Mouse (Mus musculus): Measurements from ENCODE around the gene Glb1l2. TPM values are rescaled to one million over a fixed set of nuclear protein-coding genes. Genes with fewer than 3 reads are reported as not detected.
A peak's percentile ranks its signal among the peaks of the same experiment; 100 is the strongest.

Glb1l2 gene
- total RNA-seq (2022) = under 1 TPM; 0.20 to 0.95 (median 0.42) TPM

DNA sequence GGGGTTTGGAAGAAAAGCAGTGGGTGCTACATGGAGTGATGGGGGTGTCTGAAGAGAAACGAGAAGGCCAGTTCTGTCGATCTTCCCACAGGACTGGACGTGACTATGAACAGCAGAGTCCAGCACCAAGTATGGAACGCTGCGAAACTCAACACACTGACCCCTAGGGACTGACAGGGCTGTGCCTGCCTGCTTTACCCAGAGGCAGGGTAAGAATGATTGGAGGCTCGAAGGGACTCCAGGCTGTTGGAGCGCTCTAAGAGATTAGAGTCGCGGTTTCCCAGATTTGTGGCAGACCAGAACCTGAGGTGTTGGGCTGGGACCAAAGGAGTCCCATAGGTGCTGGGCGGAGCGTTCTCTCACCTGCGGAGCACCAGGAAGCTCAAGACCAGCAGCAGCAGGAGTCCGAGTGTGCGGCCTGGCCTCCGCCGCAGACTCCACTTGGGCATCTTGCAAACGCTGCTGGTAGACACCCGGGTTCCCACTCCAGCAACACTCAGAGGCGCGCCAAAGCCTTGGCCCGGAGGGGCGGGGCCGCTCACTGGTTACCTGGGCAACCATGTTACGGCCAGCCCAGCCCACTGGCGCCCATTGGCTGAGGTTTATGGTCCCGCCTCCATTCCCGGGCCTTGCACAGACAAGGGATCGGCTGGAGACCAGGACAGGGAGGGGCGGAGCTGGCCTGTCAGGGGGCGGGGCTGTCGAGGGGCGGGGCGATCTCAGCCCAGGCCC, at the start of gene Glb1l2:
Gene Glb1l2 (minus strand): TSS at position 534 of the 732 bp plus-strand sequence.
- peak; percentile 39 to 83 for DNase-seq (ENCODE audit: low spot score in 2 of 2)

DNA sequence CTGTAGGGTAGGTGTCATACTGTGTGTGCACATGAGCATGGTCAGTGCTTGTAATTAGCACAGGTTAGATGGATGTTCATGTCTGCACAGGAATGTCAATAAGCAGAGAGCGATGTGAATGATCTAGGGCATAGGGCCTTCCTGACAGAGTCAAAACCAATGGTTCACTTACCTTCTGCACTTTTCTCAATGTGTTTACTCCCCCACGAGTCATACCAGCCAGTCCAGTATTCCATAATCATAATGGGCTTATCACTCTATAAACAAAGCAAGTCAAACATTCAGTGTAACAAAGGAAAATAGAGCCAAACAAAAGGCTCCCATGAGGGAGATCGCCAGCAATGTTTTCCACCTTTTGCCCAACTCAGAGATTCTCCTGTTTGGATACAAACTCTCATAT, 24.8 kb upstream of the Glb1l2 start:
- no peak for DNase-seq (ENCODE audit: low spot score in 2 of 2)

DNA sequence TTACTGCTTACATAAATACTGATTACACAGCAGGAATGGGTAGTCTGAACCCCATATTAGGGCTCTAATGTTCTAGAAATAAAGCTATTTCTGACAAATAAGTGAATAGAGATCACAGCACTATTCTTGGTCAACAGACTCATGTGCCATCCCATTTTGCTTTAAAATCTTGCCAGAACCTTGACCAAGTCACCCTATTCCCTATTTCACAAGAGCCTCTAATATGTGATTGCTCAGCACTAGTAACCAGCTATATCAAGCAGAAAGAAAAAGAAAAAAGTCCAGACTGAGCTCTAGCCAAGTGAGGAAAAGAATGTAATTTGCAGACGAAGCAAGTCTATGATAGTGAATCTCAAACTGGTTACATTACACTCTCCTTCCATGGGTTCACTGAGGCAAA, 13.7 kb upstream of the Glb1l2 start:
- DNase-seq (ENCODE audit: low spot score in 2 of 2) = no peak

DNA sequence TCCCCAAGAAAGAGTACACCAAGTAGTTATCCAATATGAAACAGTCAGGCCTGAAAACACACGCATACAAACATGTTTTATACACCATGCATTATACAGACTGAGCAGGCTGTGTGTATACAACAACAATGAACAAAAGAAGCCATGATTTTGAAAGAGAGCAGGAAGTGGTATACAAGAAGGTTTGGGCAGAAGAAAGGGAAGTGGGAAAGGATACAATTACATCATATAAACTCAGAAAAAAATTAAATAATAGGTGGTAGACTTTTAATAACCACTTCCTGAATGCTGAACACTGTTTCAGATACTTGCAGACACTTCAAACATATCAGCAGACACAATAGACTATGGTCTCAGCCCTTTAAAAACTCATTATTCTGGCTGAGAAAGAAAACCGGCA, 2.5 kb upstream of the Glb1l2 start:
- DNase-seq (ENCODE audit: low spot score in 2 of 2) = no peak

DNA sequence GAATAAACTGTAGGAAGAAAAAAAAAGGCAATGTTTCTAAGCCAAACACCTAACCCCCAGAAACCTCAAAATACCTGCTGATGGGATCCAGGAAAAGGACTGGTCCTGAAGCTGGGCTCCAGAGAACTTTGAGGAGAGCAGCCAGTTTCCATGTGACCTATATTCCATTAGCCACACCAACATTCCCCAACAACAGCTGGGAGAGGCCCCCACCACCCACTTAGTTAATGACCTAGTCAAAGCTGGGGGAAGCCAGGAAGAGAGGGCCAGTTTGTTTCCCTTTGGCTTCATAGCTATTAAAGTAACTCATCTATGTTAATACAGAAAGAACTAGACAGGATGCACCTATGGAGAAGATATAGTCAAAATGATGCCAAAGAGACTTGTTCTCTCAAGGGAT, 1.9 kb downstream of the Glb1l2 start:
- no peak for DNase-seq (ENCODE audit: low spot score in 2 of 2)

DNA sequence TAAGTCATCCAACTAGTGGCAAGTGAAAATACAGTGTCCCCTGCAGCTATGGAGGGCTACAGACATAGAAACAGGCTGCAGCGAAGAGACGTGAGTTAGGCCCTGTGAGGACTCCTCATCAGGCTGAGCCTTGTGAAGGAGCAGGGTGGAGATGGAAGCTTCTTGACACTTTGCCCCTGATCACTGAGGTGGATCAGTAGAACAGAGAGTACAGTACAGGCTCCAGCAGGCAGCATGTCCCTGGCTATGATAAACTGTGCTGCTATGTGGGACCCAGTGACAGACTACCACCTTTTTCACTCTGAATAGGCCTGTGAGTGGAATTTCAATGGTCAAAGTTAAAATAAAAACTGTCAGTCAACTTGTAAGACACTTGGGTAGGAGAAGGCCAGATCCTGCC, 5.9 kb downstream of the Glb1l2 start:
- DNase-seq (ENCODE audit: low spot score in 2 of 2) = no peak

DNA sequence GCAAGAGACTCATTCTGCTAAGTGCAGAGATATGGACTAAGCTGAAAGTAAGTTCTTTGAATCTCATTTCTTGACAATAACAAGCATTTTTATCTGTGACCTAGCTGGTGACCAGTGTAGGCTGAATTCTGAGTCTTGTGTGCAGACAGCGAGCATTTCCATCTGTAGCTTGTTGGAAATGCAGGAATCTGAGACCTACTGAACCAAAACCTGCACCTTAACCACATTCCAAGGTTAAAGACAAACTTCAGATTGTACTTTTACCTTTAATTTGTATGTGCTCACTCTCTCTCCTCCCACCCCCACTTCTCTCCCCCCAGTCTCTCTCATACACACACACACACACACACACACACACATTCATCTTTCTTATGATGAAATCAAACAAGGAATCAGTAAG, 7.5 kb downstream of the Glb1l2 start:
- DNase-seq (ENCODE audit: low spot score in 2 of 2) = no peak

DNA sequence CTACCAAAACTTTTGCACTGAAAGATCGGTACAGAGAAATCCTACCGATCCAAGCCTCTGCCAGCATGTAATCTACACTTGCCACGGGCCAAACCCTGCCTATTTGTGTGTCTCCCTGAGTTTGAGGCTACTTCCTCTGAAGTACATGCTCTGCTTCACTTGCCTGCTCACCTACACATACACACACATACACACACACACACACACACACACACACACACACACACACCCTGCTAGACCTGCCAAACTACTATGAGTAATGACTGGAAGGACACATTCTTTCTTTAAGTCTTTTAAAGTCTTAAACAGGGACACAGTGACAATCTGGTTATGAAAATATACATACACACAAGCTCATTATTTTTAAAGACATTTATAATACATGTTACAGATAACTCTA, 8.1 kb downstream of the Glb1l2 start:
- no peak for DNase-seq (ENCODE audit: low spot score in 2 of 2)

DNA sequence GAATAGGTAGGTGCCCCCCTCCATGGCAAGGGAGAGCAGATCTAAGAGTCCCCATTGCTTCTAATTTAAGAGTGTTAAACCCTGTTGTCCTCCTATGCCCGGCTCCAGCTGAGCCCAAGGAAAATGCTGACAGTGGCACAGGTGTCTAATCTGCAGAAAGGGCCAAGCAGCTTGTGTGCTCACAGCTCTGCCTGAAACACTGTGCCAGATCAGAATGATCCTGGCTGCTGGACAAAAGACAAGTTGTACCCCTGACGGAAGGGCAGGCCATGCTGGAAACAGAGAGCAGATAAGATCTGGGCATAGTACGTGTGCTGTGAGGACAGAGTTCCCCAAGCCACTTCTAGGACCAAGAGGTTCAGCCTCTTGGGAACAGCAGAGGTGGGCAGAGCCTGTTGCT, 13.4 kb downstream of the Glb1l2 start:
- DNase-seq (ENCODE audit: low spot score in 2 of 2) = no peak

DNA sequence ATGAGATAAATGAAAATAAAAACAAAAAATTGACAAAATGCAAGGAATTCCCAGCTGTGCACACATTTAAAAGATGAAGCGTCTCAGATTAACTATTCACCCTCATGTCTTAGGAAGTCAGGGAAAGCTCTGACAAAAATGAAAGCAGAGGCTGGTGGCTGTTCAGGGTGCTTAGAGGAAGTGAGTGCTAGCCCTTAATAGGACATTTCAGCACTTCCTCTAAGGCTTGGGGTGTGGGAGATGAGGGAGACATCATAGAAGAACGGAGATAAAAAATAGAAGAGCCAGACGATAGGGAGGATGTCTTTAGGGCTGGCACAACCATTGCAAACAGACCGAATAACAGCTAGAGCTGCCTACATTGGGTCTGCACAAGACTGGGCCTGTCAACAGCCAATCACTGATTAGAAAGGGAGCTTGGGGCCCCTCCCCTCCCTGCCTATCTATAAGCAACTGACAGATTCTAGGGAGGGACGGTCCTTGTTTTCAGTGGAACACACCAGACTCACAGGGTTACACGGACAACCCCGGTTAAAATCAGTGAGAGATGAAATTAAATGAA, 22.8 kb downstream of the Glb1l2 start:
- DNase-seq (ENCODE audit: low spot score in 2 of 2) = no peak

DNA sequence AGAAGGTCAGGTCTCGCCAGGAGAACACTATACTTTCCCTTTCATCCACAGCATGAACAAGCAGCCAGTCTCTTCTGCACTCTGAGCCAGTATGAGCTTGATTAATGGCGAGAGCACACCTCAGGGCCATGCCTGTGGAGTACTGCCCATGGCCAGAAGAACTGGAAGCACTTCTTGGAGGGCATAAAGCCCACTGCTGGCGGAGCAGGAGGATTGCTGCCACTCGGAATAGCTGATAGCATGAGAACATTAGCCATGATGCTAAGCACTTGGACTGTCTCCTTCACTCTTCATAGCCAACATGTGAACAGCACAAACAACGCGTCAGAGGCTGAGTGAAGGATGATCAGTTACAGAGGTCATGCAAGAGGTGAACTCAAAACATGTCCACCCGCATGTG, 27.8 kb downstream of the Glb1l2 start:
- no peak for DNase-seq (ENCODE audit: low spot score in 2 of 2)

DNA sequence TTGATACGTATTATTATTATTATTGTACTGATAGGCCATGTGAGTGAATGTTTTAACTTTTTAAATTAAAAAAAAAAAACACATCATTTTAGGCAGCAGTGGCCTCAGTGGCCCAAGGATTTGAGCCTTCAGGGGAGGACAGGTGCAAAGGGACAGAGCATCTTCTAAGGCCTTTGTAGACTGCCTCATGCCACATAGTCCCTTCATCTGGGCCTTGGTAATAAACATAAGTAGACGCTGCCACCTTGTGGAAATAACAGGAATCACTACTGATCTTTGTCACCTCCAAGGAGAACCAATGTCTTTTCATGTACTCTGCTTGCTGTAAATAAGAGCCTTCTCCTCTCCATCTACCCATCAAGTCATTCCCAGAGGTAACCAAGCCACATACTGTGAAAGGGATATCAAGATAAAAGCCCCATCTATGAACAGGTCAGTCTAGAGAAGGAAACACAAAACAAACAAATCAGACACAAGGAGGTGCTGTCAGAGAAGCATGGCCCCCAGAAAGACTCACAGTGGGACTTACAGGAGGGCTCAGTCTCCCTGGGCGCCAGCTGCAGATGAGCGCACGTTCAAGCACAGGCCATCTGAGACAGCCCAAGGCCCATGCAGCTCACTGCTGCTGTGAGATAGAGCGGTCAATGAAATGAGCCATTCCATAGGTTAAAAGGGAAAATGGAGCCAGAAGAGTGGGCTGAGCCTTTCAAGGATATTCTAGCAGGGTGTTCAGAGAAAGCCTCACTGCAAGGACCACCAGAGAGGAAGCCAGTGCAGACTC, 30.0 kb downstream of the Glb1l2 start:
- no peak for DNase-seq (ENCODE audit: low spot score in 2 of 2)

DNA sequence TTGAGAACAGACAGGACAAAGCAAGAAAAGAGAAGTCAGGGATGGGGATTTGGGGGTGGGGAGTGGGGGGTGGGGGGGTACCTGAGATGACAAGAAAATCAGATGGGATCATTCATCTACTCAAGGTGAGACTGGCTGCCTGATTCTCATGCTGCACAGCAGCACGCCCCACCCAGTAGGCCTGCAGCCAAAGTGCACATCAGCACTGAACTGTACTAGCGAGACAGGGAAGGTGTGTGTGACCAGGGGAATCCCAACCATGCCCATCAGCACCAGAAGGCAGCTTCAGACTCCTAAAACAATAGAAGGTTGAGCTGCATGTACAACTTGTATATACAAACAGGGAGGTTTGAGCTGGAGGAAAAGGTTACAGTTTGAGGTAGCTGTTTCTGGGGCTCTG, 30.6 kb downstream of the Glb1l2 start:
- no peak for DNase-seq (ENCODE audit: low spot score in 2 of 2)

DNA sequence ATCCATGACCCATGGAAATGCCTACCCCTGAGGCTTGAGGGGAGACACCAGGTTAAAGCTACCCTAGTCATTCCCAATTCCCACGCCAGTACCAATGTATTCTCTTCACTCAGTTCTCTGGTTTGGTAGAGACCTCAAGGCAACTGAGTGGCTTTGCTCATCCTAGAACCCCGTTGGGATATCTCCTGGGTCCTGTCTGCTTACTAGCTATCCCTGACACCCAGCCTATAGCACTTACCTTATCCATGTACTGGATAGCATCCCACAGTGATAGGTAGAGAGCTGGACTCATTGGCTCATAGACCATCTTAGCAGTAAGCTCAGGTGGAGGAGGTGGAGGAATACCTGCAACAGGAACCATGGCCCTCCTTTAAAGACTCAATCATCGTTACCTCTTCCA, 38.1 kb downstream of the Glb1l2 start:
- no peak for DNase-seq (ENCODE audit: low spot score in 2 of 2)

DNA sequence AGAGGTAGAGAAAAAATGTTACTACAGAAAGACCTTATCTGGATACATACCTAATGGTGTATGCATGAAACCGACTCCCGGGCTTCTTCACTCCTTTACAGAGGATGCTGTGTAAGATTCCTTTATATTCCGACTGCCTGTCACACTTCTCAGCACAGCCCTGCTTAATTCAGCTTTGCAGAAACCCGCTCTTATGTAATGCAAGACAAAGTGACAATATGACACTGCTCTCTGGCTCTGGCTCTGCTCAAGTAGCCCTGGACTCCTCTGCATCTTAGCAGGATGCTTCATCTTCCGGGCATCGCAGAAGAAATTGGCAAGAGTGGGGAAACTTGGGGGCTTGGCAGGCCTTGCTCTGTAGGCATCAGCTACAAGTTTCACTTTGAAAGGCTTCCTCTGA, 43.8 kb downstream of the Glb1l2 start:
- no peak for DNase-seq (ENCODE audit: low spot score in 2 of 2)

DNA sequence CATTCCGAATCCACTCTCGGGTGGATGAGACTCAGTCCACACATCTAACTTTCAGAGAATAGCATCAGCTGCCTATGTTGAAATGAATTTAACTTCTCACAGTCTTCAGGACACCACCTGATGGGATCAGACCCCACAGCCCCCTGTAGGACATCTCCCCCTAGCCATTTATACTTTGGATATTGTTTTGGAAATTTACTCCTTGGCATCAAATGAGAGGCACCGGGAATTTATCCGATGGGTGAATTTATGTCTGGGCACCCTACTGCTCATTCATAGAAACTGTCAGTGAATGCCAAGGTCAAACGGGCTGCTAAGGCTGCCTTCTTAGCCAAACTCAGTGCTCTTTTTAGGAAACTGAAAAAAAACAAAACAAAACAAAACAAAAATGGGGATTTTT, 45.7 kb downstream of the Glb1l2 start:
- no peak for DNase-seq (ENCODE audit: low spot score in 2 of 2)

DNA sequence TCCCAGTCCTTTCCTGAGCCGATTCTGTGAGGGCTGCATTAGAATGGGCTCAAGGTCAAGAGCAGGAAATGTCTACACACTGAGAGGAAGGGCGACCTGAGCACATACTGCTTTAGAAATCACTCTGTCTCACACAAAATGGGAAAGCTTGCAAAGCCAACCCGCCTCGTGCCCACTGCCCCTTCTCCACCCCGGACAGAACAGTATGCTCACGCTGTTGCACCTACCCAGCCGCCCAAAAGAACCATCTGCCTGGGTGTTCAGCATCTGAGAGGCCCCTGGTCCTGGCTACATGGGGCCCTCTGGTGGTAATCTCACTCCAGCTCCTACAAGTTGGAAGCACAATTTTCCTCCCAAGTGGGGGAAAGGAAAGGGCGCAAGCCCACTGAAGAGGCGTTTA, 46.2 kb downstream of the Glb1l2 start:
- DNase-seq (ENCODE audit: low spot score in 2 of 2) = peak in 1 of 2 experiments; percentile 60

DNA sequence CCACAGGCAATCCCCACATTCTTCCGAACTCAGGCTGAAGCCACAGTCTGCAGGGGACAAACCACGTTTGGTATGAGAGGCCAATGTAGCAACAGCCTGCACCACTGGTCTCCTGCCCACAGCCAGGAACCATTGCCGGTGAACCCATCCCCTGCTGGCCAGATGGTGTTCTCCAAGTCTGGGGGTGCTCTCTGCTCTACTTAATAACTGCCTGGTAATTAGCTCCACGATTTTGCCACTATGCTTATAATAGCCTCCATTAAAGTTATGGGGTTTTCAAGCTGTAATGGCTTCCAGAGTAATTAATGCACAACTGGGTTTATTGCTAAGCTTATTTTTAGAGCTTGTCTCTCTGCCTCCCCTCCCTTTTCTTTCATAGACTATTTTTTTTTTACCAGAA, 57.4 kb downstream of the Glb1l2 start:
- no peak for DNase-seq (ENCODE audit: low spot score in 2 of 2)

DNA sequence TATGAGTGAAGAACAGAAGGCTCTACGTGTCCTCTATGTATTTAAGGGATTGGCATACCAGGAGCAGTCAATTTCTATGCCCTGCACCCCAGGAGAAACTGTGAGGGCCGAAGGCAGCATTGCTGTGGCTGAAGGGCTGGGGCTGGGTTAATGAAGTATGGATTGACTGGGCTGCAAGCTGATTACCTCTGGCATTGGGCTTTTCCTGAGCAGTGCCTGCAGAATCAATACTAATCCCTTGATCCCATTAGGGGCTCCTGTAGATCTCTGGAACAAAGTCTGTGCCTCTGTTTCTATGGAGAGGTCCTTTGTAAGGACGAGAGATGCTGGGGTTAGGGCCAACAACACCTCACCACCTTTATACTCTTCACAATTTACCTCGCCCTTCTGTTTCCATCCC, 59.1 kb downstream of the Glb1l2 start:
- DNase-seq (ENCODE audit: low spot score in 2 of 2) = no peak

DNA sequence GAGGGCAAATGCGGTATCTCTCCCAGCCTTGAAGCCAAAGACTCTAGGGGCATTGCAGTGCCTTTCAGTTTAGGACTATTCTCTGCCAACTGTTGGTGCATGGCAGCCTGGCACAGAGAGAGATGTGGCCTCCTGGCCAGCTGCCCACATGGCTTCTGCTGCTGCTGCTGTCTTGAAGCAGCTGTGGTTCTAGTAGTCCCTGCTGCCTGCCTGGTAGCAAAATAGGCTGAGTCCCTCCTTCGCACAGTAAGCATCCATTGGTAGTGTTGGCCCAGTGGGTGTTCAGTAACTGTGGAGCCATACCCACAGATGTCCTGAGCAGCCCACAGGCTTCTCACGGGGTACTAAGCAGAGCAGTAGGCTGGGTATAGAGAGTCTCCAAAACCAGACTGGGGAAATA, 63.5 kb downstream of the Glb1l2 start:
- peak in 1 of 2 experiments; percentile 85 for DNase-seq (ENCODE audit: low spot score in 2 of 2)

DNA sequence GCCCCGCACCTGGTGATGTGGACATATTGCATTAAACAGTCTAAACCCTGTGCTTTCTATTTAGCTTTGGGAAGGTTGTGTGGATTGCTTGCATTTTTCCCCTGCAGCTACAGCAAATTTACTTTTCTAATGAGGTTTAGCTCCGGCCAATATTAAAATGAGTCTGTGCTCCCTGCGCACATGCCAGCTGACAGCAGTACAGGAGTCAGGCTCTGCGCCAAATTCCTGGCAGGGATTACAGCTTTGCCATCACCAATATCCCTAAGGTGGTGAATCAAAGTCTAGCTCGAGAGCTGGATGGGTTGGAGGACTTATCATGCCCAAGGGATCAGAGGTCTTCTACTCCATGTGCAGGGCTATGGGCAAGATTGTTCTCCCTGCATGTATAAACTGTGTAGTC, 69.2 kb downstream of the Glb1l2 start:
- no peak for DNase-seq (ENCODE audit: low spot score in 2 of 2)

DNA sequence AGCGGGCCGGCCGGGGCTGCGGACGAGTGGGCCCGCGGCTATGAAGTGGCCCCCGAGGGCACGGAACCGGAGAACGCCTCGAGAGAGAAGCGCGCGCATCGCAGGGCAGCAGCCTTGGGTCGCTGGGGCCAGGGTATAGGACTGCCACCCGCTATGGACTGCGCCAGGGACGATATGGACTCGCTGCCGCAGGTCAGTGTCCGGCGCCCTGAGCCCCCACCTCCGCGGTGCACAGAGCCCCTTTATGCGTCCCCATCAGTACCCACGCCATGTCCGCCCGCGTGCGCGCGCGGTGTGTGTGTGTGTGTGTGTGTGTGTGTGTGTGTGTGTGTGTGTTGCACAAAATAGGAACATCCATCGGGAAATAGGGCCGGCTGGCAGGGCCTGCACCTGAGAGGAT, 72.3 kb downstream of the Glb1l2 start:
- DNase-seq (ENCODE audit: low spot score in 2 of 2) = no peak
